Mouse (Mus musculus) CH12.LX (cell line): Measurements from ENCODE around the gene 9930022D16Rik.

Source experiments
- CTCF ChIP-seq, 2 experiments: IDR thresholded peaks in 1 of 2; conservative IDR thresholded peaks in 1 of 2; 2 replicates each; pipeline ENCODE4 v1.5.1; 2011 to 2012; ENCODE audit warnings: low read depth in 2 of 2, low read length in 2 of 2, improper control_type of control experiment in 1 of 2, inconsistent platforms in 1 of 2, mild to moderate bottlenecking in 1 of 2, moderate library complexity in 1 of 2
- RAD21 ChIP-seq: IDR thresholded peaks from 2 replicates; pipeline ENCODE4 v1.6.1; 2011; ENCODE audit warnings: low read depth, mild to moderate bottlenecking, low read length, improper control_type of control experiment, moderate library complexity
- SIN3A ChIP-seq: IDR thresholded peaks from 2 replicates; pipeline ENCODE4 v1.6.1; 2012; ENCODE audit warnings: low read length, improper control_type of control experiment, inconsistent platforms
- UBTF ChIP-seq: IDR thresholded peaks from 2 replicates; pipeline ENCODE4 v1.6.1; 2012; ENCODE audit warnings: low read depth, mild to moderate bottlenecking, inconsistent platforms, low read length, improper control_type of control experiment, moderate library complexity

DNA sequence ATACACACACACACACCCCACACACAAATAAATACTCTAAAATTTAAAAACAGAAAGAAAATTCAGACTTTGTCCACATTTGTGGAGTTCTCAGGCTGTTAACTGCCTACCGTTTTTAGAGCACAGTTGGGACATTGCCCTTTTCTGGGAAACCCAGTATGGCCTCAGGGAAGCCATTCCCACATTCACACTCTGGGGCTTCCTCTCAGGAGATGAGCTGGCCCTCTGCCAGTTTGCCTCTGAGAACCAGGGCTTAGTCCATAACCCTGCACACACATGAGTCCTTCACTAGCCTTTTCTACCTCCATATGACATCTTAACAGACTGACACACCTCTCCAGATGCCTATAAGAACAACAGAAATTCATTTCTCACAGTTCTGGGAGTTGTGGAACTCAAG, 9.6 kb downstream of the 9930022D16Rik start:
- TF ChIP-seq CTCF (conservative IDR thresholded peaks at IDR 0.05 in 1 of 2, IDR thresholded peaks at IDR 0.05 in 1 of 2; ENCODE audit: low read depth in 2 of 2, low read length in 2 of 2) (no peak), SIN3A (no peak), UBTF (no peak), RAD21 (no peak)
